Mouse (Mus musculus) urinary bladder, adult 18-20 months (tissue): Measurements from ENCODE around the gene Carns1.
"Not testable (repeated sequence)": the region's sequence is repeated elsewhere in the genome, so short reads cannot be mapped to it uniquely, and the experiment has no call there.

Source experiments
- DNase-seq, 2 experiments: peaks; one replicate each; pipeline ENCODE4 v3.0.0; 2022; ENCODE audit warnings: low spot score in 2 of 2, mixed read lengths in 2 of 2

Gene Carns1

GRCm38 (mm10) chr19:4150567-4151487 lies 24.5 kb downstream of the Carns1 start:
- no peak for DNase-seq

- no peak for DNase-seq
Observed at GRCm38 (mm10) chr19:4149764-4150461, 25.4 kb downstream of the Carns1 start.

- no peak for DNase-seq
Observed at GRCm38 (mm10) chr19:4149283-4149682, 26.0 kb downstream of the Carns1 start.

GRCm38 (mm10) chr19:4148819-4149218 lies 26.5 kb downstream of the Carns1 start:
- no peak for DNase-seq

GRCm38 (mm10) chr19:4148491-4148806 lies 26.8 kb downstream of the Carns1 start, which contains the start of gene Coro1b:
Gene Coro1b (plus strand): TSS chr19:4148619.
- peak; percentile 97 to 99 for DNase-seq

DNA sequence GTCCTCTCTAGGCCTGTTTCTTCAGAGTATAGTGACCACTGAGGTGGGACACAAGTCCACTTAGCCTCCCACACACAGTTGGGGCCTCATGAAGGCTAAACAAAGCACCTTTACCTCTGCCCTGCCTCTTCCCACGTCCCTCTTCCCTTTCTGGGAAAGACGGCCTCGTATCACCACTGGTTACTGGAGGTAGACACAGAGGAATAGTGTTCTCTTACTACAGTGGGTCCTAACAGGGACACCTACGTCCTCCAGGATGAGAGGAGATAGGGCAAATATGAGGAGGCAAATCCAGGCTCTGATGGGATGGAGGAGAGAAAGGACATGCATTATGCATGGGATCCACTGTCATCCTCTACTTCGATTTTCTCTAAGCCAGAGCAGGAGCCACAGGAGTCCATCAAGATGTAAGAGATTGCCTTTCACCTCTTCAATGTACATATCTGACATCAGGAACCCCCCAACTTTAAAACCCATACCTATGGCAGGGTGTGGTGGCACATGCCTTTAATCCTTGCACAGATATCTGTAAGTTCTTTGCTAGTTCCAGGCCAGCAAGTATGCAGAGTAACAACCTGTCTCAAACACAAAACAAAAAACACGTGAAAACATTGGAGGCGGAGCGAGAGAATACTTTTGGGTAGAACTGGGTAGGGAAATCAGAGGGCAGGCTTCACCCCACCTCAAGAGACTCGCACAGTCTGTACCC lies 27.3 kb downstream of the Carns1 start:
- DNase-seq: no peak

DNA sequence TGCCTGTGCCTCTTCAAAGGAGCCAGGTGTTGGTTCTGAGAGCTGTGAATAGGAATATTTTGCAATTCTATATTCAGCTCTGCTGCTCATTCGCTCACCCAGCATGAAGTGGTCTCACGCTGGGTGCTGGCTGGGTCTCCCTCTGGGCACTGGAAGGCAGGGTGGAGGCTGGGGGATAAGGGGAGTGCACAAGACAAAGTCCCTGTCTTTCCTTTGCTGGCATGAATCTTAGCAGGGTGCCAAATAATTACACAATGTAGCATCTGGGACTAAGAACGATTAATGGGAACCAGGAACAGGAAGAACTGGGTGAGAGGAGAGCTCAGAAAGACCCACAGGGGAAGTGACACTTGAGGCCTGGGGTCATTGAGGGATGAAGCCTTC lies 28.3 kb downstream of the Carns1 start:
- no peak for DNase-seq

DNA sequence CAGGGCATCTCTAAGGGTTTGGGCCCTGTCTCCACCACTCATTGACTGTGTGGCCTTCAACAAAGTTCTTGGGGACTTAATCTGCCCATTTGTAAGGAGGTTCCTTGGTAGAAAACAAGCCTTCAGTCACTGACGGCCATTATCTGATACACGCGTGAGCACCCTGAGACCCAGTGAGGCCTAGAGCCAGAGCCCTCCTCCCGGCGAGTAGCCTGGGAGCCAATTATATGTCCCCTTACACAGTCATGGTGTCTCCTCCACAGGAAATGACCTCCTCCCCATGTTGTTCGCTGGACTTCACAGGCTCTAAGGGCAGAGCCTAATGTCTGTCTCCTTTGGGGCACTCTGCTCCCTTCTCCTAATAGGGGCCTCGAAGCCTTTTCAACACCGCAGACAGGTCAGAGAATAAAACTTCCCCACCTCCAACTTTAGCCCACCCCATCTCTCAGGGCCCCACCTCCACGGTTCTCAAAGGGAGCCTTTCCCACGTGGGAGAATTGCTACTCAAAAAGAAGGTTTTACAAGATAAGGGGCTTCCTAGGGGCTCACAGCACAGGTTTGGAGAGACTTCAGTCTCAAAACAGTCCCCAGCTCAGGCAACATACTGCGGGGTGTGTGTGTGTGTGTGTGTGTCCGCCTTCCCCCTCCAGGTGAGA lies 28.8 kb downstream of the Carns1 start:
- DNase-seq: no peak

- DNase-seq: no peak
Observed at GRCm38 (mm10) chr19:4145936-4146335, 29.3 kb downstream of the Carns1 start.

DNA sequence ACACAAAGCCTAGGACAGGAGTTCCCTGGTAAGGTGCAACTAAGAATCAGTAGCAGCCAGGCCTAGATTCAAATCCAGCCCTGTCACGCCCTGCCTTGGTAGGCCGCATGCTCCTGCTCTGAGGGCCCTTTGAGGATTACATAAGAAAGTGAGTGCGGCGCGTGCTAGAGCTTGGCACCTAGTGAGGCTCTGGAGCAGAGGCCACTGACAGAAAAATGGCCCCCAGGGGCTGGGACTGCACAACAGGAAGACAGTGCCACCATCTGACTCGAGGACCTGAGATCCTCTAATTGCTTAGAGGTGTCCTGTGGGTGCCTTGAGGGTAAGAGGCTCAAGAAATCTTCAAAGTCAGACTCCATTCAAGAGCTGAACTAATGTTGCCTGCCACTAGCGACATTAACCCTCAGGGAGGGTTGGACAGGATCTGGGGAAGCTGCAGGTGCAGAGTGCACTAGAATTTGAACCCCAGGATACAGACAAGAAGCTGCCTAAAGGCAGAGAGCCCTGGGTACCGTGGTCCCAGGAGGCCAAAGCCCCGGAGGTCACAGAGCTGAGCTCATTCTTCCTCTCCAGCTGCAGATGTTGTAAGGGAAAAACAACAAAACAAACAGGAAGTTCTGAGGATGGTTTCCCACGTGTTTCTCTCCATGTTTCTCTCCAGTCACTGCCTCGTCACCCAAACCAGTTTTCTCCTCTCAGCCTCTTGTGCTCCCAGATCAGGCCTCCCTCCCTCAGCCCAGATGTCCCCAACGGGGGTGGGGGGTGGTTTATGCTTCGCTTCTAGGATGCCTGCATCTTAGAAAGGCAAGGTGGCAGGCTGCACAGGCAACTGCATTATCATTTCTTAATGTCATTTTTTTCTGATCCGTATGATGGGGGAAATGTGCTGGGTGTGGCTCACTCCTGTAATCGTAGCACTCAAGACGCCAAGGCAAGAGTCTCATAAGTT lies 30.5 kb downstream of the Carns1 start:
- no peak for DNase-seq

GRCm38 (mm10) chr19:4143759-4144268 lies 31.5 kb downstream of the Carns1 start, which contains the start of gene Cabp4:
Gene Cabp4 (minus strand): TSS chr19:4144033.
- DNase-seq: no peak

GRCm38 (mm10) chr19:4142416-4143173 lies 32.7 kb downstream of the Carns1 start:
- DNase-seq: no peak

DNA sequence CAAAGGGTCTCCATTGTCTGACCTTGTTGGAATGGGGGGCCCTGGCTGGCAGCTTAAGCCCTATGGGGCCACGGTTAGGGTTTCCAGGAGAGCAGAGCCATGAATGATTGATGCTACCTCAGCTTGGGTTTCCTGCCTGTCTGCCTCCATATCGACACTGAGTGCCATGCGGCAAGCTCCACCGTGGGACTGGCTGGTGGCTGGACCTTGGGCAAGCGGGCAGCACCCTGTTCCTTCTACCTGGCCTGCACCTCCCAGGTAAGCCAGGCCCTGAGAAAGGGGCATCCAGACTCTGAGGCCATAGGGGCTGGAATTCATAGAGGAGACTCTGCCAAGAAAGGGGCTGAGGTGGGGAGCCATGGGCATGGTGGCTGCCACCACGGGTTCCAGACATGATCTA lies 35.1 kb downstream of the Carns1 start:
- no peak for DNase-seq

- no peak for DNase-seq
Observed at GRCm38 (mm10) chr19:4139446-4139845, 35.8 kb downstream of the Carns1 start, which contains the start of gene Gpr152. Gene Gpr152 (plus strand): TSS chr19:4139787.

DNA sequence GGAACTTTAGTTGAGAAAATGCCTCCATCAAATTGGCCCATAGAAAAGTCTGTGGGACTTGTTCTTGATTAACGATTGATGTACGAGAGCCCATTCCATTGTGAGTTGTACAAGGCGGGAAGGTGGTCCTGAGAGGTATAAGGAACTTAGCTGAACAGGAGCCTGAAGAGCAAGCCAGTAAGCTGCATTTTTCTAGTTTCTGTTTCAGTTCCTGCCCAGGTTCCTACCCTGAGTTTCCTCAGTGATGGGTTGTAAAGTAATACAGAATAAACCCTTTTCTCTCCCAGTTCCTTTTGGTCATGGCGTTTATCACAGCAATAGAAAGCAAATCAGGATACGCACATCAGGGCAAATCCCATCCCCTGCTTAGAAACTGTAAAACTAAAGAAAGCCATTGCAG lies 37.4 kb downstream of the Carns1 start:
- no peak for DNase-seq

DNA sequence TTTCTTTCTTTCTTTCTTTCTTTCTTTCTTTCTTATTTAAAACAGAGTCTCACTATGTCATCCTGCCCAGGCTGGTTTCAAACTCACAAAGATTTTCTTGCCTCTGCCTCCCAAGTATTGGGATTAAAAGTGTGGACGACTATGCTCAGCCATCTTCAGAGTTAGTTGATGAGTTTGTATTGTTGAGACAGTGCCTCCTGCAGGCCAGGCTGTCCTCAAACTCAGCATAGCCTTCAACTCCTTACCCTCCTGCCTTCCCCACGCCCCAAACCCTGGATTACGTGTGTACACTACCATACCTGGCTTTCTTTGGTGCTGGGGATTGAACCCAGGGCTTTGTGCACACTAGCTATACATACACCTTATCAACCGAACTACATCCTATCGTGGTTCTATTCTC lies 38.8 kb downstream of the Carns1 start:
- no peak for DNase-seq

DNA sequence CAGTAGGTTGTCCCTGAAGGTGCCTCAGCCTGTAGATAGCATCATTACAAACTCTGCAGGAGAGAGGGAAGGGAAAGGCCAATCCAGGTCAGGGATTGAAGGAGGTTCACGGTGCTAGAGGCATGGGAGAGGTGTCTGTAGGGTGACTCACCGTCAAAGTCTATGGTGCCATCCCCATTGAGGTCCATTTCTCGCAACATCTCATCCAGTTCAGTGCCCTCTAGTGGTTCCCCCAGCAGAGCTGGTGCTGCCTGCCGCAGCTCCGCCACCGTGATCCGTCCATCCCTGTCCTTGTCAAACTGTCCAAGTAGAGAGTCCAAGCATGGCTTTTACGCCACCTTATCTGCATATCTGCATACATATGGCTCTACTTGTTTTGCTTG lies 39.3 kb downstream of the Carns1 start:
- DNase-seq: not testable (repeated sequence)

GRCm38 (mm10) chr19:4135229-4135962 lies 39.9 kb downstream of the Carns1 start:
- DNase-seq: not testable (repeated sequence)

DNA sequence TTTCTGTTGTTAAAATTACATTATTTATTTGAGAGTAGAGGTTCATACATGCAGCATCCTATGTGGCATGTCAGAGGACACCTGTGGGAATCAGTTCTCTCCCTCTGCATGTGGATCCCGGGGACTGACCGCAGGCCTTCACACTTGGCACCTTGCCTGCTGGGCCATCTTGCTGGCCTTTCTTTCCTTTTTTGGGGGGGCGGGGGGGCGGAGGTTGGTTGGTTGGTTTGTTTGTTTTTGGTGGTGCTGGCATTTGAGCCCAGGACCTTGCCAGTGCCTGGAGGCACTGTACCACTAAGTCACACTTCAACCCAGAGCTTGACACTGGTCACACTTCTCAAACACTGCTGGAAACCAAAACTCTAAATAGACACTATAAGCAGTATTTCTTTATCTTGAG lies 40.9 kb downstream of the Carns1 start:
- DNase-seq: no peak
